Mouse (Mus musculus) spleen, postnatal 10 days (tissue): ENCODE measurements at regions not wholly inside any gene's neighbourhood (a gene's known extent, or its start where the extent isn't known, plus 50 kb on each side); places are given as distances from the start of the nearest gene placed in this dataset.

Source experiments
- DNase-seq, 2 experiments: peaks; one replicate each; pipeline ENCODE4 v3.0.0; 2021 to 2022; ENCODE audit warnings: low spot score in 2 of 2

DNA sequence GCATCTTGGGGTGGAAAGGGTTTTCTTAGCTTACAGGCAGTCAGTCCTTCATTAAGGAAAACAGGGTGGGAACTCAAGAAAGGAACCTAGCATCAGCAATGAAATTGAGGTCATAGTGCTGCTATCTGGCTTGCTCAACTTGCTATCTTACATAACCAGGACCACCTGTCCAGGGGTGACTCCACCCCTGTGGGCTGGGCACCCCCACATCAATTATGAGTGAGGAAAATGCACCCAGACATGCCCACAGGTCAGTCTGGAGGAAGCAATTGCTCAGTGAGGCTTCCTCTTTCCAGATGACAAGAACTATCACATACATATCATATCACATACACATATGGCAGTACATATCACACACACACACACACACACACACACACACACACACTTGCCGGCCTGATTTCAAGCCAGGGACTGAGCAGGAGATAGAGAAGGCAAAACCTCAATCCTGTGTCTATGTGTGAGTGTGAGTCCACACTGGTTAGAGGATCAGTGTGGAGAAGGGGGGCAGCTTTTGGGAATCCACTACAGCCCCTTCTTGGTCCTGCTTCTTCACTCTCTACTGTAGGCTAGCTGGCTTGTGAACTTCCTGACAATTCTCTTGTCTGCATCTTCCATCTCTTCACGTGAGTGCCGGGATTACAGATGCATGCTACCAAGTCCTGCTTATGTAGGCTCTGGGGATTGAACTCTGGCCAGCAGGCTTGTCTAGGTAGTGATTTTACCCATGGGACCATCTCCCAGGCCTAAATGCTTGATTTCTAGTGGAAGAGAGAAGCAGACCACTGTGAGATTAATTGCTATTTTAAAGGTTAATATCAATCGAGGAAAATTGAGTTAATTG lies 96.4 kb upstream of the Pgrmc2 start:
- DNase-seq = peak; percentile 20 to 49

- peak in 1 of 2 experiments; percentile 5 for DNase-seq
These were observed 94.3 kb upstream of the Pgrmc2 start for GRCm38 (mm10) chr3:41177124-41177523.

GRCm38 (mm10) chr3:41175356-41175755 lies 92.5 kb upstream of the Pgrmc2 start:
- peak in 1 of 2 experiments; percentile 4 for DNase-seq

DNA sequence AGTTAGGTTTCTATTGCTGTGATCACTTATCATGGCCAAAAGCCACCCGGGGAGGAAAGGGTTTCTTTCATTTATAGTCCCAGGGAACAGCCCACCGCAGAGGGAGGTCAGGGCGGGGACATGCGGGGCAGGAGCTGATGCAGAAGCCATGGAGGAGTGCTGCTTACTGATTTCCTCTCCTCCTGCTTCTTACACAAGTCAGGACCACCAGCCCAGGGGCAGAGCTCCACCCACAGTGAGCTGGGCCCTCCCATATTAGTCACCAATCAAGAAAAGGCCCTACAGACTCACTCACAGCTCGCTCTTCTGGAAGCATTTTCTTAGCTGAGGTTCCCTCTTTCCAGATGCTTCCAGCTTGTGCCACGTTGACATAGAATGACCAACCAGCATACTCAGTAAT lies 90.7 kb upstream of the Pgrmc2 start:
- peak in 1 of 2 experiments; percentile 5 for DNase-seq

DNA sequence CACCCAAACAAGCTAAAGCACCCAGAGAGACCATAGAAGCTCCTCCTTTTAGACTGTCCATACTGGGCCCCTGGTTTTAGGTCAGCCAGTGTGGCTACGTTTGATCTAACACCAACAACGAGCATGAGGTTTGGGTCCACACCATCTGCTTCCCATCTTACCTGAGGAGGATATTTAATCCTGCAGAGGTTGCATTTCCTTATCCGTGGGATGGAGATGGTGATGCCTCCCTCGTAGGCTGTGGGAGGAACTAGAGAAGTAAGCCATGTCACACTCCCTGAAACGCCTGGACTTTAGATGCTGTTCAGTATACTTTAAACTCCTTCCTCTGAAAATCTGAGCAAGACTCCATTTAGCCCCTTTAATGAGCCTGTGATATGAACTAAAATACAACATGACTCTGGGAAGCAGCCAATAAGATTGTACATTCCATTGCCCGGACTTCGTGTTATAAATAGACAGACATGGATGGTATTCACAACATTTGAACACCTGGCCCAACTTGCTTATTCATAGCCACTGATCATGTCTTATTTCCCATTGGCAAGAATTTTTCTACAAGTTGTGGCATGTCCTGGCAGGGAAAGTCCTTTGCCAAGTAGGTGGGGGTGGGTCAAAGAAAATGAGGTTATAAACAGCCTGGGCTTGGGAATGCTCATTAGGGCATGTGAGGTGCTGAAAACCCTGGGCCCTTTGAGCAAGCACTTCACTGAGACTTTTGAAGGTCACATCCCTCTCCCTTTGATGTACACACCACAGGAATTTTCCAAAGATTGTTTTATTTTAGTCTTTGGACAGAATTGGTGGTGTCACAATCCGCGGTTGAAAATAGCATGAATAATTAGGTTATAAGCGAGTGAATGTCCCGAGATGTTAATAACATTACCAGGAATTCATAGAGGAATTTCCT lies 89.7 kb upstream of the Pgrmc2 start:
- DNase-seq = peak in 1 of 2 experiments; percentile 5

DNA sequence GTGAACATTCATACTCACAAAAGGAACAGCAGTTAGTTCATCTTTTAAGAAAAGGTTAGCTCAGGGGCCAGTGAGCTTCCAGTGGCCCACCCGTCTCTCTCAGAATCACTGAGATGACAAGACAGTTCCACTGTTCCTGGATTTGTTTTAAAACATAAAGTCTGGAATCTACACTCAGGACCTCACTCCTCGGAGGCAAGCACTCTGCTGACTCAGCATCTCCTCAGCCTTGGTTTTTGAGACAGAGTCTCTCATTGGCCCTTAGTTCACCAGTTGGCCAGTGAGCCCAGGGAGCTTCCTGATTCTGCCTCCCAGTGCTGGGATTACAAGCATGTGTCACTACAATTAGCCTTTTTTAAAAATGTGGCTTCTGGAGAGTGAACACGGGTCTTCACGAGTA lies 88.9 kb upstream of the Pgrmc2 start:
- peak; percentile 19 to 27 for DNase-seq

- no peak for DNase-seq
These were observed 88.5 kb upstream of the Pgrmc2 start for GRCm38 (mm10) chr3:41171310-41171709.

GRCm38 (mm10) chr3:41170566-41170965 lies 87.7 kb upstream of the Pgrmc2 start:
- DNase-seq = peak; percentile 18 to 37

- peak; percentile 71 to 79 for DNase-seq
These were observed 86.6 kb upstream of the Pgrmc2 start for GRCm38 (mm10) chr3:41169430-41169829.

DNA sequence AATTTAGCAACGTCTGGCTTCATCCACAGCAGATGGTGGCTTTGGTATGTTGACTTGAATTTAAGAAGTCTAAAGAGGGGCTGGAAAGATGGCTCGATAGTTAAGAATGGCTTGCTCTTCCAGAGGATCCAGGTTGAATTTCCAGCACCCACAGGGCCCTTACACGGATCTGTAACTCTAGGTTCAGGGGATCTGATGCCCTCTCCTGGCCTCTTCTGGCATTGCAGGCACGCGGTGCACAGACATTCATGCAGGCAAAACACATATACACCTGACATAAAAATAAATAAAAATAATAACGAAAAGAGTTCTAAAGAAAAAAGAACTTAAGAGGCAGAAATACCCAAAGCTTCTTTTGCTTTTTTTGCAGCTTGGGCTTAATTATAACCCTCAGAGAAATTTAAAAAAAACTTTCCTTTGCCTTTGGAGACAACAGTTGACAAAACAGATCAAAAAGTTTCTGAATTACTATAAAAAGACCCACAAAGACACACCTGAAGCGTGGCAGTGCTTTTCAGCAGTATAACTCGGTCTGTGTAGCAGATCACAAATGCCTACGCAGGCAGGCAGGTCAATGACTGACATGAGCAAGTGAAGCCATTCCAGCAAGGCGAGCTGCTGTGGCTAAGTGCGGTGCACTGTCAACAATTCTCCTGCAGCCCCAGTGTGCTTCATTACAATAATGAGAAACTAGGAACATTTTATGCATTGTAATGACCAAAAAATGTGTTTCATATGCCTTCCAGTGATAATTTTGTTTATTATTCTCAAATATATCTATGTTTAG lies 85.5 kb upstream of the Pgrmc2 start:
- DNase-seq = peak; percentile 20 to 50

DNA sequence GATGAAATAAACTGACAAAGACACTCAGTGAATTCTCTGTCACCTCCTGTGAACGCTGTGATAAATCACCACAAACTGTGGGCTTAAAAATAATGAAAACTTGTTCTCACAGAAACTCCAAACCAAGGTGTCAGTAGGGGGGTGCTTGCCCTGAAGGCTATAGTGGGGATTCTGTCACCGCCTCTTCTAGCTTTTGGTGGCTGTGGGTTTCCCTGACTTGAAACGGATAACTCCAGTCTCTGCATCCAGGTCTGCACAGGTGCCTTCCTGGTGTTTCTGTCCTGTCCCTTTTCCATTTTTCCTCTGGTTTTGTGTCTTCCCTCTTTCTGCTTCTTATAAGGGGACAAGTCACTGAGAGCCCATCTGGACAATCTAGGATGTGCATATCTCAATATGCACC lies 84.6 kb upstream of the Pgrmc2 start:
- peak in 1 of 2 experiments; percentile 9 for DNase-seq

GRCm38 (mm10) chr3:41164736-41165135 lies 81.9 kb upstream of the Pgrmc2 start:
- no peak for DNase-seq

DNA sequence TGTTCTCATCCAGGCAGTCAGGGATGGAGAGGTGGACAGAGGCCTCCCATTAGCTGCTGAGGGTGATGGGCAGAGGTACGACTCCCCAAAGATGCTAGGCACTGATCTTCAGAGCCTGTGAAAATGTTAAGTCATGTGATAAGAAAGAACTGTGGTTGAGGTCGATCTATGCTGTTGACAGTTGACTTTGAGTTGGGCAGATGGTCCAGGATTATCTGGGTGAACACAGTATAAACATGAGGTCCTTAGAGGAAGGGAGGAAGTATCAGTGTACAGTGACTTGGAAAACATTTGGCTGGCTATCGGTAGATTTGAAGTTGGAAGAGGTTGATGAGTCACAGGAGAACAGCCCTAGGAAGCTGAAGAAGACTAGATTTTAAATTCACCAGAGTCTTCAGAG lies 80.9 kb upstream of the Pgrmc2 start:
- DNase-seq = no peak

DNA sequence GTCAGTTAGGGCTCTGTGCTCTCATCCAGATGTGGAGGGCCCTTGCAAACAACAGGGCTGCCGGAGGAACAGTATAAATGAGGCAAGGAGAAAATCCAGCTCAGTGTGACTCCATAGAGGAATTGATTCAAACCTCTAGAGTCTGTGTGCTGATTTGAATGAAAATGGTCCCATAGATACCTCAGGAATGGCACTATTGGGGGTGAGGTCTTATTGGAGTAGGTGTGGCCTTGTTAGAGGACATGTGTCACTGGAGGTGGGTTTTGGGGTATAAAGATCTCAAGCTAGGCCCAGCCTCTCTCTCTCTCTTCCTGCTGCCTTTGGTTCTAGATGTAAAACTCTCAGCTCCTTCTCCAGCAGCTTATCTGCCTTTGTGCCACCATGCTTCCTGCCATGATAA lies 79.7 kb upstream of the Pgrmc2 start:
- no peak for DNase-seq

GRCm38 (mm10) chr3:41160648-41161047 lies 77.8 kb upstream of the Pgrmc2 start:
- no peak for DNase-seq

DNA sequence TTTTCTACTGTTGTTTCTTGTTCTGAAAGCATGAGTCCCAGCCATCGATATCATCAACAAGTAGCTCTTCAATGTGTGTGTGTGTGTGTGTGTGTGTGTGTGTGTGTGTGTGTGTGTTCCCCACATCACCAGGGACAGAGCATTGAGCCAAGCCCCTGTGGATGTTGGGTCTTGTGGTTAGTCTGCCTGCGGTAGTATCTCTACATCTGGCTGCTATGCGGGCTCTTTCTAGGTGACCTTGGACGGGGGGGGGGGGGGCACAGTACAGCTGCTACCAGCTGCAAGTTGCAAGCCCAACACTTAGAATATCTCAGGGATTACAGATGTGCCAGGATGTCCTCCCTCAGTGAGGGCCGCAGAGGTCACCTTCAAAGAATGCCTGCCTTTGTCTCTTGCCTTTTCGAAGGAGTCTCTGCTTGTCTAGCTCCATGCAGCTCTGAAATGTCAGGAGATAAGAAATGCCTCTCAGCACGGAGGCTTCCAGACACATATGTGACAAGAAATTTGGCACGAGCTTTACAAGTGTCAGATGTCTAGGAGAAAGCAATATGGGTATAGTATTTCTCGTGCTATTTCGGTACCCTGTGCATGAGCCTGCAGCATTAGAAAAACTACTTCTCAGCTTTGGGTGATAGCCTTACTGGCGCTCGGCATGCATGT lies 75.6 kb upstream of the Pgrmc2 start:
- no peak for DNase-seq

- DNase-seq = no peak
These were observed 74.6 kb upstream of the Pgrmc2 start for GRCm38 (mm10) chr3:41157428-41157827.

DNA sequence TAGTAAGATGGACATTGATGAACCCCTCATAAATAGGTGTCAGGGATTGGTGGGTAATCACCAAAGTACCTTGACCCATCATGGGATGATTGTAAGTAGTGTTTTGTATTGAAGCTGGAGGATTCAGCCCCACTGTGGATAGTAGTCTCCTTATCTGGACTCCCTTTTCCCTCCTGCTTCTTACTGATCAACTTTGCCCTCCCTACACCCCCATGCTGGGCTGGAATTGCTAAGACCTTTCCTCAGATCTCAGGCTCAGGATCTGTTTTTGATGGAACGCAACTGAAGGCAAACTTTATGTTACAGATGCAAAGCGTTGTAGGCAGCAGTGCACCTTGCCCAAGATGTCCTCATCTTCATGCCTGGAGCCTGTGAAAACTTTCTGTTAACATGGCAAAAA lies 73.7 kb upstream of the Pgrmc2 start:
- DNase-seq = no peak

- peak in 1 of 2 experiments; percentile 64 for DNase-seq
These were observed 72.4 kb upstream of the Pgrmc2 start for GRCm38 (mm10) chr3:41155132-41155760.

GRCm38 (mm10) chr3:41154402-41154801 lies 71.6 kb upstream of the Pgrmc2 start:
- DNase-seq = no peak

DNA sequence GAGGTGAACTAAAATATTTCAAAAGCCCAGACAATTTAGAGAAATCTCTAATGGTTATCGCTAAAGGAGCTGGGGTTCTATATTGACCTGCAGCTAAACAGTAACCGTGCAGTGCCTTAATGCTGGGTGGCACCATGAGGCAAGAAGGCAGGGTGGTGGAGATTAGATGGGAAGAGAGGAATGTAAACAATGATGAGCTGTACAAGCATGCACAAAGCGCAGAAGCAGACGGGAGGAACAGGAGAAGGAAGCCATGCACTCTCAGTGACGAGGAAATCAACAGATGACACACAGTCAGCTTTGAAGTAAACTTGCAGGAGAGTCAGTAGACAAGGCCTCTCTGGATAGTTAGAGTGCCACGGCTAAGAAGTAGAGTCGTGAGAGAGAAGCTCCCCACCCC lies 69.1 kb upstream of the Pgrmc2 start:
- no peak for DNase-seq
